Mouse (Mus musculus) midbrain, postnatal 0 days (tissue): ENCODE results near the gene Dhtkd1. TPM values are rescaled to one million over a fixed set of nuclear protein-coding genes. Genes with fewer than 3 reads are reported as not detected.

Experiments used
- ATAC-seq: fragments of 200-750 bp; cut with Nextera tagmentation; 2 replicates; pipeline ENCODE4 v1.8.0; 2017; ENCODE audit warnings: moderate number of reproducible peaks, mild to moderate bottlenecking, moderate TSS enrichment, moderate library complexity; ENCODE audit not compliant: low FRiP score
- DNase-seq: peaks from one replicate; pipeline ENCODE4 v3.0.0-alpha.2; 2015; ENCODE audit warnings: low spot score
- H3K27ac ChIP-seq: fragments of 300-500 bp; sonication (generic); 2 replicates; pipeline ENCODE4 v1.5.1; 2014; ENCODE audit warnings: low read depth, mild to moderate bottlenecking, low read length, mixed read lengths
- H3K27me3 ChIP-seq: fragments of 300-500 bp; sonication (generic); 2 replicates; pipeline ENCODE4 v1.6.1; 2014; ENCODE audit warnings: low read length, control low read depth, mixed read lengths; ENCODE audit not compliant: insufficient read depth
- H3K36me3 ChIP-seq: fragments of 300-500 bp; sonication (generic); 2 replicates; pipeline ENCODE4 v1.6.1; 2014; ENCODE audit warnings: low read length, control low read depth, mixed read lengths; ENCODE audit not compliant: insufficient read depth
- H3K4me1 ChIP-seq: fragments of 300-500 bp; sonication (generic); 2 replicates; pipeline ENCODE4 v1.6.1; 2014; ENCODE audit warnings: mild to moderate bottlenecking, control low read depth, antibody characterized with exemption, low read length, mixed read lengths; ENCODE audit not compliant: insufficient read depth
- H3K4me2 ChIP-seq: fragments of 300-500 bp; sonication (generic); 2 replicates; pipeline ENCODE4 v1.6.1; 2014; ENCODE audit warnings: low read depth, mild to moderate bottlenecking, low read length, mixed read lengths; ENCODE audit not compliant: poor library complexity, severe bottlenecking
- H3K4me3 ChIP-seq: fragments of 300-500 bp; sonication (generic); 2 replicates; pipeline ENCODE4 v1.5.1; 2014; ENCODE audit warnings: low read depth, mild to moderate bottlenecking, low read length, moderate library complexity
- H3K9ac ChIP-seq: fragments of 300-500 bp; sonication (generic); replicated peaks from 2 replicates; pipeline ENCODE4 v1.6.1; 2014; ENCODE audit warnings: mild to moderate bottlenecking, low read length, moderate library complexity, mixed read lengths; ENCODE audit not compliant: poor library complexity, severe bottlenecking
- H3K9me3 ChIP-seq: fragments of 300-500 bp; sonication (generic); 2 replicates; pipeline ENCODE4 v1.6.1; 2016; ENCODE audit warnings: low read length, control low read depth
- CTCF ChIP-seq: IDR thresholded peaks from 2 replicates; pipeline ENCODE4 v1.5.1; 2016; ENCODE audit warnings: antibody characterized with exemption, mild to moderate bottlenecking
- WGBS: fragments of 180-500 bp; shearing (Covaris S2); extraction: QIAGEN DNeasy Blood & Tissue Kit; methylation state at CpG from one replicate; pipeline ENCODE4 v1.1.7; 2014; 5-methylcytosine and 5-hydroxymethylcytosine counted together
- polyA plus RNA-seq: library from polyadenylated mRNA; unstranded; fragments of >200 nt; fragmentation: Nextera tagmentation; extraction: Ambion mirVana; gene quantifications from 2 replicates; pipeline ENCODE4 v1.2.1, GENCODE M21; 2015
- total RNA-seq: library from RNA; depleted of rRNA; stranded (reverse); fragments of >200 nt; gene quantifications from 2 replicates; pipeline ENCODE4 v1.2.3, GENCODE M21; 2014

Dhtkd1 gene
- total and polyA plus RNA-seq, 2 experiments from 2014 or later: 4.6 to 13.3 TPM

GRCm38 (mm10) chr2:5946876-5947275 is 4.3 kb upstream of the Dhtkd1 start:
- WGBS: 90% methylated on average over 3 of the region's 3 CpGs
- Histone ChIP-seq H3K9me3 (no peaks in the 10 kb centered on the region), H3K27ac (no peak overlapping the region), H3K4me1 (no peaks in the 10 kb centered on the region; the same call in 1 of the 2 replicates), H3K4me2 (no peak overlapping the region), H3K27me3 (no peaks in the 10 kb centered on the region), H3K4me3 (no peak overlapping the region), H3K9ac (no peak overlapping the region), H3K36me3 (no peaks in the 10 kb centered on the region)
- DNase-seq (no peak), ATAC-seq (no peak)
- TF ChIP-seq CTCF: no peak

- no peaks in the 10 kb centered on the region for H3K27me3 ChIP-seq
- H3K4me3 ChIP-seq: no peak overlapping the region
- no peak overlapping the region for H3K4me2 ChIP-seq
- TF ChIP-seq CTCF: no peak
- ATAC-seq (no peak), DNase-seq (no peak)
- no peak overlapping the region for H3K27ac ChIP-seq
- no peaks in the 10 kb centered on the region for H3K9me3 ChIP-seq
- 92% methylated on average over 1 of the region's 1 CpGs for WGBS
- no peaks in the 10 kb centered on the region for H3K36me3 ChIP-seq
- H3K9ac ChIP-seq: no peak overlapping the region
- H3K4me1 ChIP-seq: no peaks in the 10 kb centered on the region; the same call in 1 of the 2 replicates
These were observed 3.0 kb upstream of the Dhtkd1 start for GRCm38 (mm10) chr2:5945629-5946028.

GRCm38 (mm10) chr2:5943071-5943470 is 479 bp upstream of the Dhtkd1 start:
- DNase-seq (no peak), ATAC-seq (no peak; the same call in 1 of the 2 replicates)
- 39% methylated on average over 4 of the region's 4 CpGs for WGBS
- Histone ChIP-seq H3K4me2 (peak overlapping the region; percentile 68), H3K27me3 (no peaks in the 10 kb centered on the region), H3K27ac (no peak overlapping the region), H3K4me3 (peak overlapping the region; percentile 48), H3K36me3 (no peaks in the 10 kb centered on the region), H3K9me3 (no peaks in the 10 kb centered on the region), H3K9ac (no peak overlapping the region), H3K4me1 (no peaks in the 10 kb centered on the region)
- TF ChIP-seq CTCF: no peak

- Histone ChIP-seq H3K27me3 (no peaks in the 10 kb centered on the region), H3K4me3 (peak overlapping the region; percentile 48), H3K27ac (peak overlapping the region; percentile 52), H3K9ac (peak overlapping the region; percentile 58), H3K4me2 (peak overlapping the region; percentile 68), H3K9me3 (no peaks in the 10 kb centered on the region), H3K36me3 (no peaks in the 10 kb centered on the region), H3K4me1 (no peaks in the 10 kb centered on the region)
- TF ChIP-seq CTCF: no peak
- peak; percentile 1 for DNase-seq
- ATAC-seq: 0 out of 2 replicates have a peak, but pooled peaks have one; percentile 25
- 60% methylated on average over 11 of the region's 11 CpGs for WGBS
These were observed 654 bp downstream of the Dhtkd1 start for GRCm38 (mm10) chr2:5941861-5942415.

GRCm38 (mm10) chr2:5940936-5941335 is 1.7 kb downstream of the Dhtkd1 start:
- Histone ChIP-seq H3K4me1 (no peaks in the 10 kb centered on the region), H3K36me3 (no peaks in the 10 kb centered on the region), H3K4me3 (no peak overlapping the region), H3K9me3 (no peaks in the 10 kb centered on the region), H3K4me2 (no peak overlapping the region), H3K27ac (no peak overlapping the region), H3K27me3 (no peaks in the 10 kb centered on the region), H3K9ac (no peak overlapping the region)
- DNase-seq (no peak), ATAC-seq (no peak)
- 94% methylated on average over 9 of the region's 9 CpGs for WGBS
- no peak for TF ChIP-seq CTCF

GRCm38 (mm10) chr2:5939911-5940310 is 2.7 kb downstream of the Dhtkd1 start:
- TF ChIP-seq CTCF: no peak
- no peaks in the 10 kb centered on the region for H3K4me1 ChIP-seq
- ATAC-seq: no peak
- 89% methylated on average over 14 of the region's 14 CpGs for WGBS
- no peak overlapping the region for H3K27ac ChIP-seq
- no peak overlapping the region for H3K4me2 ChIP-seq
- no peaks in the 10 kb centered on the region for H3K27me3 ChIP-seq
- H3K4me3 ChIP-seq: no peak overlapping the region
- DNase-seq: no peak
- no peak overlapping the region for H3K9ac ChIP-seq
- H3K36me3 ChIP-seq: no peaks in the 10 kb centered on the region
- no peaks in the 10 kb centered on the region for H3K9me3 ChIP-seq
